Mouse (Mus musculus) liver, adult 2 months (tissue): ENCODE measurements at regions not wholly inside any gene's neighbourhood (a gene's known extent, or its start where the extent isn't known, plus 50 kb on each side); places are given as distances from the start of the nearest gene placed in this dataset.

Experiments
- CTCF ChIP-seq: fragments of 200-500 bp; IDR thresholded peaks from 2 replicates; pipeline ENCODE4 v1.5.1; 2011; ENCODE audit warnings: low read depth, low read length, control low read depth
- POLR2A ChIP-seq: fragments of 200-500 bp; IDR thresholded peaks from 2 replicates; pipeline ENCODE4 v1.6.1; 2011; ENCODE audit warnings: low read length, control low read depth; ENCODE audit not compliant: insufficient read depth; ENCODE audit errors: extremely low read depth

DNA sequence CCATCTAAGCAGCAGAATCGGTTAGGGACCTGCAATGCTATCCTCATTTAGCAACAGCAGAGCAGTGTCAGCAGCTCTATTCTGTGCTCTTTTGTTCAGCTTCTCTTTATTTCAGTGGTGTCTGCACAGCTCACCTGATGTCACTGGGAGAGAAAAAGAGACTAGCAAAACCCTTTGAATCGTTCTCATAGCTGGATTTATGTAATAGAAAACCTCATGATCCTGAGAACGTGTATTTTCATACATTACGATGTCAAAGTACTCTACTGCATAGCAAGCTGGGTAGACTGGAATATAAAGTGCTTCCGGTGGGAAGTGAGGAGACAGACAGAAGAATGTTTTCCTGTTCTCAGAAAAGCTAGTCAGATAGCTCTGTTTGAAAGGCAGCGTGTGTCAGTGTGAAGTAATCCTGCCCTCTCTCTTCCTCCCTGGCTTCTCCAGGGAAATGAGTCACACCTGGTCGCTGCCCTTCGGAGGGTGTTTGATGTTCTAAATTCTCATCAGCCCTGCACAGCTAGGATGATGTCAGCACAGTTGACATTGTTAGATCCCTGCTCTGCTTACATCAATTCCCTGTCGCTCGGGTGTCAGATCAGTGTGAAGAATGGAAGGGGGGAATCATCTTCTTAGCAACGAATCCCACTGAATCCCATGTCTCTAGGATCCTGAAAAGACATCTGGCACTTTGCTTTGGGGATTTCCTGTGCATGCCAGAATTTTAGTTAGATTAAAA, 129.6 kb upstream of the Zbtb20 start:
- TF ChIP-seq CTCF (no peak), POLR2A (no peak)
